ENCODE assay signal across 8 mouse cellular contexts in the genomic region with DNA sequence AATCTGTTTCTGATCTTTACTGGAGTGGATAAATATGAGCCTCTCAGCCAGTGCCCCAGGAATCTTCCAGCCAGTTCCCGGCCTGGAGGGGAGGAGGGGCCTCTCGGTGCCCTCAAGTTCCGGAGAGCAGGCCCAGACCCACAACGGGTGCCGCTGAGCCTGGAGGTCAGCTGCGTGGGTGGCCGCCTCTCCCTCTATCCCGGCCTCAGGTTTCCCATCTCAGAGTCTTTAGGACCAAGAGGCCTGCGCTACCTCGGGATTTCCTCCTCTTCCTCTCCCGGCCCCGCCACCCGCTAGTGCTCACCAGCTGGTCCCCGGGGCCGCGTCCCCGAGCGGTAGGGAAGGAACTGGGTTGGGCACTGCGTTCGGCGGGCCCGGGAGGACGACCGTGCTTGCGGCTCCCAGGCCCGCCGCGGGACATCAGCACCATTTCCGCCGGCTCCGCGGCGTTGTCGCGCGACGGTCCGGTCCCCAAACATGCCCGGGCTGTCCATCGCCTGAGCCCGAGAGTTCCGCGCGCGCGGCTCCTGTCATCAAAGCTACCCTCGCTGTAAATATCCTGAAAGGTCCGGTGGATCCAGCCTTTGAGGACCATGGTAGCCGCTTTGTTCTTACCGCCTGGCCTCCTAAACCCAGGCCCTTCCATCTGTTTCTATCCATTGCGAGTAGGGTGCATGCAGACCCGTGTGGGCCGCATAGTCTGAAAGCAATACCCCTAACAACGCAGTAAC. TPM values are rescaled to one million over a fixed set of nuclear protein-coding genes. Genes with fewer than 3 reads are reported as not detected.
A peak's percentile ranks its signal among the peaks of the same experiment; 100 is the strongest.
DNase-seq lines count a peak whose midpoint lies in the region; ATAC-seq and TF ChIP-seq lines count a peak whose summit lies in the region.

No protein-coding gene starts in this region.

- H3K4me2 ChIP-seq in heart, embryonic 15.5 days, result peak overlapping the region; percentile 76
- peak overlapping the region; percentile 73 for H3K4me2 ChIP-seq in lung, embryonic 14.5 days

- peak overlapping the region; percentile 92 for H3K9ac ChIP-seq in heart, embryonic 15.5 days
- peak overlapping the region; percentile 98 for H3K9ac ChIP-seq in lung, embryonic 14.5 days

- no peaks in the 10 kb centered on the region for H3K9me3 ChIP-seq in heart, embryonic 15.5 days (replicated peaks)
- H3K9me3 ChIP-seq in lung, embryonic 14.5 days (ENCODE audit: low read depth, low read length), result no peaks in the 10 kb centered on the region

- H3K4me3 ChIP-seq in embryonic fibroblast, embryonic 13.5 days (ENCODE audit: insufficient read depth, low read length), result peak overlapping the region; percentile 81
- H3K4me3 ChIP-seq in heart, embryonic 15.5 days, result peak overlapping the region; percentile 91
- H3K4me3 ChIP-seq in lung, embryonic 14.5 days (ENCODE audit: low read depth, low read length), result peak overlapping the region; percentile 94
- peak overlapping the region; percentile 63 for H3K4me3 ChIP-seq in olfactory bulb, adult 2 months (ENCODE audit: insufficient read depth, low read depth, low read length)

- peak; percentile 70 for TF ChIP-seq POLR2A in embryonic fibroblast, embryonic 13.5 days (IDR thresholded peaks at IDR 0.05; ENCODE audit: low read depth, low read length)
- TF ChIP-seq POLR2A in olfactory bulb, adult 2 months (IDR thresholded peaks at IDR 0.05; ENCODE audit: insufficient read depth, low read depth, low read length), result peak; percentile 61

- peaks cover 8% of the 10 kb centered on the region for H3K36me3 ChIP-seq in heart, embryonic 15.5 days
- H3K36me3 ChIP-seq in lung, embryonic 14.5 days (ENCODE audit: insufficient read depth), result peaks cover 17% of the 10 kb centered on the region

- WGBS in heart, embryonic 15.5 days, result 3% methylated on average over 54 of the region's 54 CpGs
- 3% methylated on average over 54 of the region's 54 CpGs for WGBS in lung, embryonic 14.5 days
- 2% methylated on average over 54 of the region's 54 CpGs for WGBS in olfactory bulb, adult 2 months

- H3K27me3 ChIP-seq in heart, embryonic 15.5 days, result no peaks in the 10 kb centered on the region
- no peaks in the 10 kb centered on the region for H3K27me3 ChIP-seq in lung, embryonic 14.5 days (ENCODE audit: insufficient read depth, low read length)

- peak; percentile 56 to 69 for DNase-seq in adrenal gland, postnatal 4 days (ENCODE audit: low spot score in 2 of 2)
- peak; percentile 85 for DNase-seq in kidney, postnatal 14 days
- DNase-seq in lung, embryonic 14.5 days, result peak; percentile 88
- DNase-seq in testis, postnatal 14 days (ENCODE audit: low spot score), result peak; percentile 81

- H3K4me1 ChIP-seq in embryonic fibroblast, embryonic 13.5 days (ENCODE audit: control insufficient read depth, insufficient read depth, low read length), result peaks cover 5% of the 10 kb centered on the region; the same call in 1 of the 2 replicates
- H3K4me1 ChIP-seq in heart, embryonic 15.5 days (replicated peaks), result peaks cover 23% of the 10 kb centered on the region
- H3K4me1 ChIP-seq in lung, embryonic 14.5 days (ENCODE audit: insufficient read depth), result no peaks in the 10 kb centered on the region; the same call in 1 of the 2 replicates
- H3K4me1 ChIP-seq in olfactory bulb, adult 2 months (ENCODE audit: control insufficient read depth, insufficient read depth, low read length), result peaks cover 4% of the 10 kb centered on the region

- H3K27ac ChIP-seq in embryonic fibroblast, embryonic 13.5 days (ENCODE audit: insufficient read depth, low read length), result peak overlapping the region; percentile 66
- H3K27ac ChIP-seq in heart, embryonic 15.5 days, result peak overlapping the region; percentile 89
- H3K27ac ChIP-seq in lung, embryonic 14.5 days (ENCODE audit: low read depth), result peak overlapping the region; percentile 95
- H3K27ac ChIP-seq in olfactory bulb, adult 2 months (ENCODE audit: insufficient read depth, low read depth, low read length), result peak overlapping the region; percentile 22; the same call in 1 of the 2 replicates

- peak; percentile 72 for ATAC-seq in CD4-positive, CD25-positive, alpha-beta regulatory T cell, adult 4 months
- peak; percentile 45 for ATAC-seq in heart, embryonic 15.5 days (replicated peaks; ENCODE audit: insufficient number of reproducible peaks, insufficient read depth, low FRiP score, low read depth)
- ATAC-seq in lung, embryonic 14.5 days (ENCODE audit: insufficient read depth), result peak; percentile 81

- TF ChIP-seq CTCF in embryonic fibroblast, embryonic 13.5 days (IDR thresholded peaks at IDR 0.05; ENCODE audit: borderline replicate concordance, insufficient read depth, low read length), result no peak
- TF ChIP-seq CTCF in lung, embryonic 14.5 days (IDR thresholded peaks at IDR 0.05; ENCODE audit: low read depth), result no peak
- TF ChIP-seq CTCF in olfactory bulb, adult 2 months (IDR thresholded peaks at IDR 0.05; ENCODE audit: insufficient read depth, low read depth, low read length), result no peak

RNA-seq across cellular contexts. Expression of gene Pigq, which starts 3.1 kb away (rescaled TPM):
- polyA plus RNA-seq in CD4-positive, CD25-positive, alpha-beta regulatory T cell, adult 4 months (2017; shearing (Covaris generic)), result 10 to 100 TPM; 27.8 to 49.3 TPM
- total RNA-seq in adrenal gland, postnatal 4 days (2021), result 100 to 1,000 TPM in 1 of 2 experiments, 10 to 100 TPM in 1; 97.7 to 115 TPM
- polyA plus RNA-seq in embryonic fibroblast, embryonic 13.5 days (2011; ENCODE audit: insufficient read length, low read depth, missing spikeins), result 47.8 and 48.0 TPM in 2 replicates
- polyA plus RNA-seq in heart, embryonic 15.5 days (2015; fragmentation: Nextera tagmentation; extraction: Ambion mirVana), result 52.9 and 63.0 TPM in 2 replicates
- 65.9 and 69.0 TPM in 2 replicates for polyA plus RNA-seq in lung, embryonic 14.5 days (2014; fragmentation: Nextera tagmentation; extraction: Ambion mirVana)
- polyA plus RNA-seq in olfactory bulb, adult 2 months (2012; ENCODE audit: insufficient read depth, insufficient read length, low replicate concordance, missing spikeins), result not detected in 2 replicates

RNA-seq across cellular contexts. Expression of gene Nhlrc4, which starts 3.1 kb away (rescaled TPM):
- not detected for polyA plus RNA-seq in CD4-positive, CD25-positive, alpha-beta regulatory T cell, adult 4 months (2017; shearing (Covaris generic))
- total RNA-seq in adrenal gland, postnatal 4 days (2021), result 1 to 10 TPM in 1 of 2 experiments, under 1 TPM in 1; 0.54 to 1.5 TPM
- polyA plus RNA-seq in embryonic fibroblast, embryonic 13.5 days (2011; ENCODE audit: insufficient read length, low read depth, missing spikeins), result not detected in 2 replicates
- 0.08 and 0.16 TPM in 2 replicates for polyA plus RNA-seq in heart, embryonic 15.5 days (2015; fragmentation: Nextera tagmentation; extraction: Ambion mirVana)
- polyA plus RNA-seq in lung, embryonic 14.5 days (2014; fragmentation: Nextera tagmentation; extraction: Ambion mirVana), result not detected in 2 replicates
- polyA plus RNA-seq in olfactory bulb, adult 2 months (2012; ENCODE audit: insufficient read depth, insufficient read length, low replicate concordance, missing spikeins), result not detected in 2 replicates

RNA-seq across cellular contexts. Expression of gene A930017K11Rik, which starts 10.7 kb away (rescaled TPM):
- not detected for polyA plus RNA-seq in CD4-positive, CD25-positive, alpha-beta regulatory T cell, adult 4 months (2017; shearing (Covaris generic))
- 1 to 10 TPM in 1 of 2 experiments, not detected in 1; 1.1 TPM for total RNA-seq in adrenal gland, postnatal 4 days (2021)
- polyA plus RNA-seq in embryonic fibroblast, embryonic 13.5 days (2011; ENCODE audit: insufficient read length, low read depth, missing spikeins), result not detected in 2 replicates
- 0.05 TPM in 1 of 2 replicates, not detected in the other for polyA plus RNA-seq in heart, embryonic 15.5 days (2015; fragmentation: Nextera tagmentation; extraction: Ambion mirVana)
- 0.16 and 0.26 TPM in 2 replicates for polyA plus RNA-seq in lung, embryonic 14.5 days (2014; fragmentation: Nextera tagmentation; extraction: Ambion mirVana)
- not detected in 2 replicates for polyA plus RNA-seq in olfactory bulb, adult 2 months (2012; ENCODE audit: insufficient read depth, insufficient read length, low replicate concordance, missing spikeins)

RNA-seq across cellular contexts. Expression of gene Rab40c, which starts 22.1 kb away (rescaled TPM):
- 1 to 10 TPM; 6.6 to 7.3 TPM for polyA plus RNA-seq in CD4-positive, CD25-positive, alpha-beta regulatory T cell, adult 4 months (2017; shearing (Covaris generic))
- 10 to 100 TPM; 36.4 to 38.1 TPM for total RNA-seq in adrenal gland, postnatal 4 days (2021)
- 21.5 and 23.9 TPM in 2 replicates for polyA plus RNA-seq in embryonic fibroblast, embryonic 13.5 days (2011; ENCODE audit: insufficient read length, low read depth, missing spikeins)
- 12.1 and 18.0 TPM in 2 replicates for polyA plus RNA-seq in heart, embryonic 15.5 days (2015; fragmentation: Nextera tagmentation; extraction: Ambion mirVana)
- 15.3 and 15.4 TPM in 2 replicates for polyA plus RNA-seq in lung, embryonic 14.5 days (2014; fragmentation: Nextera tagmentation; extraction: Ambion mirVana)
- not detected in 2 replicates for polyA plus RNA-seq in olfactory bulb, adult 2 months (2012; ENCODE audit: insufficient read depth, insufficient read length, low replicate concordance, missing spikeins)

RNA-seq across cellular contexts. Expression of gene Capn15, which starts 43.9 kb away (rescaled TPM):
- 1 to 10 TPM; 5.3 to 6.6 TPM for polyA plus RNA-seq in CD4-positive, CD25-positive, alpha-beta regulatory T cell, adult 4 months (2017; shearing (Covaris generic))
- total RNA-seq in adrenal gland, postnatal 4 days (2021), result 10 to 100 TPM; 24.0 to 24.2 TPM
- polyA plus RNA-seq in embryonic fibroblast, embryonic 13.5 days (2011; ENCODE audit: insufficient read length, low read depth, missing spikeins), result 10.1 and 10.9 TPM in 2 replicates
- 9.3 and 13.5 TPM in 2 replicates for polyA plus RNA-seq in heart, embryonic 15.5 days (2015; fragmentation: Nextera tagmentation; extraction: Ambion mirVana)
- polyA plus RNA-seq in lung, embryonic 14.5 days (2014; fragmentation: Nextera tagmentation; extraction: Ambion mirVana), result 26.7 and 30.5 TPM in 2 replicates
- not detected in 2 replicates for polyA plus RNA-seq in olfactory bulb, adult 2 months (2012; ENCODE audit: insufficient read depth, insufficient read length, low replicate concordance, missing spikeins)

Comparison
In these comparisons a context has a peak if more than half of its experiments do, and no peak if none do; other contexts are left out.
1. Peak in every context shown above with its lines: DNase-seq, ATAC-seq, H3K4me3 ChIP-seq and H3K27ac ChIP-seq.
2. H3K27ac ChIP-seq: peak in every context shown above with its lines; median percentile 95 in lung, embryonic 14.5 days; 89 in heart, embryonic 15.5 days; 66 in embryonic fibroblast, embryonic 13.5 days; 22 in olfactory bulb, adult 2 months.
3. RNA of gene Pigq, which starts 3.1 kb away (polyA plus RNA-seq): 65.9 to 69.0 TPM in lung, embryonic 14.5 days, 52.9 to 63.0 TPM in heart, embryonic 15.5 days, 27.8 to 49.3 TPM in CD4-positive, CD25-positive, alpha-beta regulatory T cell, adult 4 months and 47.8 to 48.0 TPM in embryonic fibroblast, embryonic 13.5 days; not detected in olfactory bulb, adult 2 months; every median in the first group is over 10 times any median in the second.